Mouse (Mus musculus) cerebellum, postnatal 36 days (tissue): ENCODE data around the gene Ankrd34a.

Experiments
- DNase-seq, 2 experiments: peaks; one replicate each; pipeline ENCODE4 v3.0.0; 2021 to 2022; ENCODE audit warnings: mixed read lengths in 2 of 2

The Ankrd34a gene

DNA sequence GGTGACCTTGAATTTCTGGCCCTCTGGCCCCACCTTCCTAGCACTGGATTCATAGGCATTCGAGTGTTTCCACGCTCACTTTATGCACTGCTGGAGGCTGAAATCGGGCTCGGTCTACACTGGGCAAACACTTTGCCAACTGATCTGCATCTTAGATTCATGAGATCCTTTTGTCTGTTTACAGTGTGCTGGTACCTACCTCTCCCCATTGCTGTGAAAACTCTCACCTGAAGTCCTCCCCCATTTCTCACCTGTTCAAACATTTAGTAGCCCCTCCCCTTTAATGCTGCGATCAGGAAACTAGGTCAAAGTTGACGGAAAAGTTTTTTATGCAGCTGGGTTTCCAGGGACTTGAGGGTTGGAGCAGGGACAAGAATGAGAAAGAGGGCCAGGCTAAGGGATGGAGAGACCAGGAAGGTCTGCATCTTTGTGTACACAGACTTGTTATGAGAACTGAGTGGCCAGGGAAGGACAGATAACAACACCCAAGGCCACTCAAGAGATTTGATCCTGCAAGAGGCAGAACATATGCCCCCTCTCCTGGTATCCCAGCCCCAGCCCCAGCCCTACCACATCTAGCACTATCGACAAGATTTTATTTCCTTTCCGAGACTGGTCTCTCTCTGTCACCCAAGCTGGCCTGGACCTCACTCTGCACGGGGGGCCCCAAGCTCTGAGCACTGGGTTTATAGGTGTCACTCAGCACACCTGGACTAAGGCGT lies 32.4 kb upstream of the Ankrd34a start:
- DNase-seq: no peak

DNA sequence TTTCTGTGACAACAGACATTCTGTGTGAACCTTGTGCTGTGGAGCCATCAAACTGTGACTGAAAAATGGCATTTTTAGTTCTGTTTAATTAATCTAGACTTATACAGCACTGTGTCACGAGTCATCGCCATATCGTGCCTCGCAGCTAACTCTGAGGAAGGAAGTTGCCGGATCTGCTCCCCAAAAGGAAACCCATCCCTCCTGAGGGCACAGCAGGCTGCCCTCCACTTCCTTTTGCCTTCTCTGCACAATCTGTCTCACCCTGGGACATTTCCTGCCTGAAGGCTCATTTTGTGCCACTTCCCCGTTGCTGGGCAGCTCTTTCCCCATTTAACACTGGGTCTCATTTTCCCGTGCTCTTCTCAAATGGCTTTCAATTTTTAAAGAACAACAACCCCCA lies 31.8 kb upstream of the Ankrd34a start:
- no peak for DNase-seq

DNA sequence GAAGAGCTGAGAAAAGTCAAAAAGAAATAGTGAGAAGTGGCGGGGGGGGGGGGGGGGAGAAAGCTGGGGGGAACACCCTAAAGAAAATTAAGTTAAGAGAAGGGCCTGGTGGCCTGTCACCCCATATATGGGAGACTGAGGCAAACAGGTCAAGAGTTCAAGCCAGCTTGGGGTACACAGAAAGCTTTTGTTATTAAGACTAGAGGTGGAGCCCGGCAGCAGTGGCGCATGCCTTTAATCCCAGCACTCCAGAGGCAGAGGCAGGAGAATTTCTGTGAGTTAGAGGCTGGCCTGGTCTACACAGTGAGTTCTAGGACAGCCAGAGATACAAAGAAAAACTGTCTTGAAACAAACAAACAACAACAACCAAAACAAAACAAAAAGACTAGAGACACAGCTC lies 31.3 kb upstream of the Ankrd34a start:
- DNase-seq: no peak

DNA sequence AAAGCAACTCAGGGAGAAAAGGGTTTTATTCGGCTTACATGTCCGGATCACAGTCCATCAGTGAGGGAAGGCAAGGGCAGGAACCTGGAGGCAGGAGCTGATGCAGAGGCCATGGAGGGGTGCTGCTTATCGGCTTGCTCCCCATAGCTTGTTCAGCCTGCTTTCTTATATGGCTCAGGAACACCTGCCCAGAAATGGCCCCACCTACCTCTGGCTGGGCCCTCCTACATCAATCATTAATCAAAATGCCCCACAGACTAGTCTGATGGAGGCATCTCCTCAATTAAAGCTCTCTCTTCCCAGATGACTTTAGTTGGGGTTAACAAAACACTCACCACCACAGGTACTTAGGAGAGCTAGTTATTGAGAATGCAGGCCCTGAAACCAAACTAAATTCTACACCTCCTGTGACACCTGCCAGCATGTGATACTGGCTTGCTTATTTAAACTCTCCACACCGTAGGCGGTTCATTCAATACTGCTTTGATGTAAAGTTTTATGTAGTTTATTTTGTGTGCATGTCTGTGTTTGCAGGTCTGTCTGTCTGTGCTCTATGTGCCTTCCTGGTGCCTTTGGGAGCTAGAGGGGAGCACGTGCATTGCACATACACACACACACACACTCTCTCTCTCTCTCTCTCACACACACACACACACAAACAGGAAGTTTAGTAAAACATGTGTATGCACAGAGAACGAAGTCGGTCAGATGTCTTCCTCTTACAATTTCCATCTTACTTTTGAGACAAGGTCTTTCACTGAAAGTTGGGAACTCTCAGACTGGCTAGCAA lies 29.6 kb upstream of the Ankrd34a start:
- no peak for DNase-seq

DNA sequence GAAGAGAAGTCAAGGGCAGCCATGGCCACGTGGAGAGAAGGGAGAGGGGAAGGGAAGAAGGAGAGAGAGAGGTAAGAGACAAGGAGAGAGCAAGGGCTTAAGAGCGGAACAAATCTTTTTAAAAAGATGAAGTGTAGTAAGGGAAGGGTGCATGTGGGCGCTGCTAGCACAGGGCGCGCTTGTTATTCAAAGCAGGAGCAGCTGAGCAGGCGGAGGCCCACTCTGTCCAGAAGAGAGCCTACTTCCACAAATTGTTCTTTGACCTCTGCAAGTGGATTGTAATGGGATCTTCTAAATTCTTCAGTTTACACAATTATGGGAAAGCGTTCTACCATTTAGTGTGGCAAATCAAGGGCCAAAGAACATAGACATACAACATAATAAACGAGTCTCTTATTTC lies 27.8 kb upstream of the Ankrd34a start:
- DNase-seq: no peak

DNA sequence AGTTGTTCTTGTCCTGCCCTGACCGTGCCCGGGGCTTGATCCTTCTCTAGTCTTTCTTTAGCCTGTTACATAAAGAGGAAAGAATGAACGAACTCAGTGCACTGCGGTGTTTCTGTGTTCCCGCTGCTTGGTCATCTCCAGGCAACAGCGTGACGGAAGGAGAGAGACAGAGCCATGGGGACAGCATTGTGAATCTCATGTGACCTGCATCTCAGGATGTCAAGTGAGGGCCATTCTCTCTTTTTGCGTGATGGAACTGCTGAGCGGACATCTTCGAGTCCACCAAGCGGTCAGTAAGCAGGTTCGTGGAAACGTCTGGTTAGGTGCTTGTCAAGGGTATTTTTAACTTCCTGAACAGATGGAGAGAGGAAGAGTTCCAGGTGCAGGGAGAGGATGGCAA lies 26.9 kb upstream of the Ankrd34a start:
- DNase-seq: no peak

DNA sequence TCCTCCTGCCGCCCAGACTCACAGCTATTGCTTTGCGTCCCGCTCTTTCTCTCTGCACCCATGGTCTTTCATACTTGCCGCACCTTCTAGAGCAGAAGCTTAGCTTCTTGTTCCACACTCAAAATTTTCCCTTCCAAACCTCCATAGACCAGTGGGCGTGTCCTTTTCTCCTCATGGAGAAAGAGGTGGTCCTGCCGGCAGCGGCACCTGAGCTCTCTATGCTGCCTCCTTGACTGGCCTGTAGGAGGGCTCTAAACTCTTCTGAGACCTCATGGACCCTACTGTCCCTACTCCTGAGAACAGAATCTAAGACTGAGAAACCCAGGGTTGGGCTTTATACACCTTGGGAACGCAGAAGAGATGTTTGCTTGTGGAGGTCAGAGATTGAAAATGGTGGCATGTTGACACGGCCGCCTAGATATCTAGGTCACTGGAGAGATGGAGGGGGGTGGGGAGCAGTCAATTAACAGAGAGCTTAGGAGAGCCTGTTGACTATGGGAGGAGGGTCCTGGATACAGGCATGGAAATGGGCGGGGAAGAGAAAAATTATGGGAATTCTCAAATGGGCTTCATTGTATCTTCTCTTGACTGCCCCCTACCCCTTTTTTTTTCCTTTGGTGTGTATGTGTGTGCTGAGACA lies 26.4 kb upstream of the Ankrd34a start:
- no peak for DNase-seq

DNA sequence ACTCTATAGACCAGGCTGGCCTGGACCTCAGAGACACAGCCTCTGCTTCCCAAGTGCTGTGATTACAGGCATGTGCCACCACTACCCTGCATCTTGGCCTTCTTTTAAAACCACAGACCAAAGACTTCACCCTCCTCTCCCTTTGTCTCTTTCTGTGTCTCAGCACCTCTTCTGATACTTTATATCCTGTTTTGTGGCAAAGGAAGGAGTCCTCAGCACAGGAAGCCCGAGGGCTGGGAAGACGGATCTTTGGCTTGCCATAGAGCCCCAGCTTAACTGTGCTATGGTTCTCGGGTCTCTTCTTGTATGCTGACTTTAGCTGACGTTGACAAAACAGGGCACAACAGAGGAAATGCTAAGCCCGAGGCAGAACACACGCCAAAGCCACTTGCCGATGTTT lies 25.8 kb upstream of the Ankrd34a start:
- no peak for DNase-seq

DNA sequence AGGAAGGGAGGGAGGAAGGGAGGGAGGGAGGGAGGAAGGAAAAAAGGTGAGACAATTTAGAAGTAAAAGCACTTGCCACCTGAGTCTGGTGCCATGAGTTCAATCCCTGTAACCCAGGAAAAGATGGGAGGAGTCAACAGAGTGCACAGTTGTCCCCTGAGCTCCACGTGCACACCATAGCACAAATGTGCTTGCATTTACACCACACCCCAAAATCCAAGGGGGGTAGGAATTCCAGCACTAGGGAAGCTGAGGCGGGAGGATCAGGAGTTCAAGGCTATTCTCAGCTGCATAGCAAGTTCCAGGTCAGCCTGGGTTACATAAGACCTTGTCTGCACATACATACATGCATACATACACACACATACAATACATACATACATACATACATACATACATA lies 25.1 kb upstream of the Ankrd34a start:
- DNase-seq: no peak

DNA sequence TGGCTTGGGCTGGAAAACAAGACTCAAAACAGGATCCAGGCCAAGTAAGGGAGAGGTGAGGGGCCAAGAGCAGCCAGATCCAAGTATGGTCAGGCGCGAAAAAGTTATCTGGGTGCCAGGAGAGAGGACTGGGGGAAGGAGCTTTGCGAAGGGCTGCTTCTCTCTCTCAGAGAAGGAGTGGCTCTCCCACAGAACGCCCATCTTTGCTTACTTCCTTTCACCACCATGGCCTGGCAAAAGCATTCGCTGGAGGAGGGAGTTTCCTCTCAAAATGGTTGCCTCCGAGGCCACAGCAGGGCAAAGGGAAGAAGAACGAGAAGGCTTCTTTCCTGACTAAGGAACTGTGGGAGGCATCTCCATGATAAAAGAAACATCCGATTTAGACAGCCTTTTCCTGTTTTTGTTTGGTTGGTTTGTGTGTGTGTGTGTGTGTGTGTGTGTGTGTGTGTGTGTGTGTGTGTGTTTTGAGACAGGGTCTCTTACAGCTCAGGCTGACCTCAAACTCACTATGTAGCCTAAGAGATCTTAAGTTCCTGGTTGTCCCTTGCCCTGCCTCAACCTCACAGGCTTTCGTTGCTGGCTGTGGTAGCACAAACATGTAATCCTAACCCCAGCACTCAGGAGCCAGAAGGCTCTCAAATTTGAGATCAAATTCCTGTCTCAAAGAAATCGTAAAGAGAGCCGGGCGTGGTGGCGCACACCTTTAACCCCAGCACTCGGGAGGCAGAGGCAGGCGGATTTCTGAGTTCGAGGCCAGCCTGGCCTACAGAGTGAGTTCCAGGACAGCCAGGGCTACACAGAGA lies 24.3 kb upstream of the Ankrd34a start:
- DNase-seq: no peak

DNA sequence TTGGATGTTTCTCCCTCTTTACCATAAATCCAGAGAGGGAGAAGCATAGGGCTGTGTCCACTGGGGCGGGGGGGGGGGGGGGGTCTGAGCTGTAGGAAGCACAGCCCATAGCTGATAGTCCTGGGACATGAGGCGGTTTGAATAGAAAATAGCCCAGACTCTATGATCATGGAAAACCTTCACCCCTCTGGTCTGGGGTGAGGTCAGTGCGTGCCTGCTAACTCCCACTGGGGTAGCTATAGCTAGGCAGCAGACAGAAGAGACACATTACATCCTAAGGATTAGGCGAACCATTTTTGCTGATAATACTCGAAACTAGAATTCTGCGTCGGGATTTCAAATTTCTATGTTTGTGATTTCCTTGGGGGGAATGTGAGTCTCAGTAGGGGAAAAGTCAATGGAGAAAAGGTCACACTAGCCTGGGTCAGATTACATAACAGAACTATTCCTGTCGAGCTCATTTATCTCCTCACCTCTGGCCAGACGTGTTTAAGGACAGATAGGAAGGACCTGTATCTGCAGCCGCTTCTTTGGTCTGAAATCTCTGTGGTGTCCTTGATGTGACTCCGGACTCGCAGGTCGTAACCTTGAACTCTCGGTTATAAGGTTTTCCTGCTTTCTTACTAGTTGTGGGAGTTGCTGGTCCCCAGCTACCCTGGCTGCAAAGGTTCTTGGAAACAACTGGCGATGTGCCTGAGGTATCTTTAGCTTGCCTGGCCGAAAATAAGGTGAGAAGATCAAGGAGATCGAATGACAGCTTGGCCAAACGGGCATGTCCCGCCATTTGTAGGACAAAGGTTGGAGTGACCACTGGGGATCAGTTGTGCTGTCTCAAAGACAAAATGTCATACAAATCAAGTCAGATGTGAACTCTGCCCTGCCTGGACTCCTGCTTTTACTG lies 22.6 kb upstream of the Ankrd34a start:
- no peak for DNase-seq

DNA sequence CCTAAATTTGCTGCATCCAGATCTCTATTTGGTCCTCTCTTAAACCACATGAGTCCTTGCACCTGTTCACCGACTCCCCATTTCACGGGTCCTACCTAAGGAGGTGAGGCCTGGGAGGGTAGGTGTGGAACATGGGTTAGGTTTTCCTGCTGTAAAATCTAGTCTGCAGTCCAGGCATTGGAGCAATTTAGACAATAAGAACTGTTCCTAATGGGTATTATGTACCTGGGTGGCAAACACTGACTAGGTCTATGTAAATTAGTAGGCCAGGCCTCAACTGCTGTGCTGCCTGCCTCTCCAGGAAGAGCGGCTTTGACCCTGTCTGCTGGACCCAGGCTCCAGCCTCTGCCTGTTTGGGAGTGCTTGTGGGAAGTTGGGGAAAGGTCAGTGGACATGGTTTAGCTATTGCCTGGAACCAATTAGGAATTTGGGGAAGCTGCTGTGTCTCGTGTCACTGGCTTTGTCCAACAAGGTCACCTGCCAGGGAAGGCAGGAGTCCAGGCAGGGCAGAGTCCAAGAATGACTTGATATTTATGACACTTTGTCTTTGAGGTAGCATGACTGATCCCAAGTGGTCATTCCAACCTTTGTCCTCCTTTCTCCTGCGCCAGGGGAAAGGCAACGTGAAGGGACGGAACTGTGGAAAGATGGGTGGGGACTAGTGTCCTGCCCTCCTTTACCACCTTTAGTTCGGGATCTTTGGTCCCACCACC lies 21.0 kb upstream of the Ankrd34a start:
- no peak for DNase-seq

DNA sequence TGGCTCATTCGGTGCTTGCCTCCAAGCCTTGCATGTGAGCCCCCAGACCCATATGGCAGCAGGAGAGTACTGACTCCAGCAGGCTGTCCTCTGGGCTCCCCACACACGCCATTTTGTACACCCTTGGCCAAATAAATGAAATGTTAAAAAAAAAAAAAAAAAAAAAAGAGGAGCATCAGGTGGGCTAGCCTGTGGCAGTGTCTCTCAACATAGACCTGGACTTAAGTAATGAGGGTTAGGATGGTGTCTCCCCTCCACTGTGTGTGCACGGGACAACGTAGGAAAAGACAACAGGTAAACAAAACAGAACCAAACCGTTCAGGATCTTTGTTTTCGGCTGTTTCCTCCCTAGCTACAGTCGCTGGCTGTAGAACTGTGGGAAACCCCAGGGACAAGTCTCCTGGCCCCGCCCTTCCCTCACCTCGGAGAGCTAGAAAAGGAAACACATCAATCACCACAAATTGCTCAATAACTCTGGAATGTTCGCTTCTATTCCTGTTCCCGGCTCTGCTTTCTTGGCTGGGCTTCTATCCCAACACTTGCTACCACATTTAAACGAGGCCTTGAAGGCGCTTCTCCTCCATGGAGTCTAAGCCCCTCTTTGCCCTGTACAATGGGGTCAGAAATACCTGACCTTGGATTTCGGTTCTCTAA lies 20.3 kb upstream of the Ankrd34a start:
- no peak for DNase-seq

DNA sequence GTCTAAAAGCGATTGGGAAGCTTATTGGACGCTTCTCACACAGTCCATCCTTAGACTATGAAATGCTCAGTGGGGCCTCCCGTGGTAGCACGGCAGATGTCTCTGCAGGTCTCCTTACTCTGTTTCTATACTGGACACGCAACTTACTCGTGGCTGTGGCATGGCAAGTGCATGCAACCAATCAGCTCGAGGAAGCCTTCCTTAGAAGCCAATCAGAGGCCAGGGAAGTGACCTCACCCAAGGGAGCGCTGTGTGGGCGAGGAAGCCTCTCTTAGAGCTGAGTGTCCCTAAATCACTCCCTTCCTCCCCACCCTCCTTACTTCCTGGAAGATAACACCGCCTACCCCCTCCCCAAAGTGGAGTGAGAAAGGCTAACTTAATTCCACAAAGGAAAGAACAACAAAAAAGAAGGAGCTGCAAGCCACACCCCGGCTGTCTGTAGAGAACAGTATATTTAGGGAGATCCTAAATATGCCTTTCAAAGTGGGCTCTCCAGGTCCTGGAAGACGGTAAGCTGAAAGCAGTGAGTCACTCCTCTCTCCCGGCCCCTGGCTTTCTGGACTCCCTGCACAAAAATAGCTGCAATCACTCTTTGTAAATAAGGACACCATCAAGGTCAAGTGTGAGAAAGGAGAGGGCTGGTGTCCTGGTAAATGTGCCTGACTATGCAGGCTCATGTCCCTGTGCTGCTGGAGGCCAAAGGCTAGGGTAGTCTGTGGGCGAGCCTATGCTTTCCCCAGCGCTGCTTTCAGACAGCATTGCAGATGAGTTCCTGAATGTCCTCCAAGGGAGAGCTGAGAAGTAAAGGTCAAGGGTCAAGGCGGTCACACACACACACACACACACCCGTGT lies 19.5 kb upstream of the Ankrd34a start, which contains the start of gene Gm16253:
Gene Gm16253, plus strand, starts transcription at position 295 of the 852 bp plus-strand sequence.
- peak; percentile 64 to 66 for DNase-seq

DNA sequence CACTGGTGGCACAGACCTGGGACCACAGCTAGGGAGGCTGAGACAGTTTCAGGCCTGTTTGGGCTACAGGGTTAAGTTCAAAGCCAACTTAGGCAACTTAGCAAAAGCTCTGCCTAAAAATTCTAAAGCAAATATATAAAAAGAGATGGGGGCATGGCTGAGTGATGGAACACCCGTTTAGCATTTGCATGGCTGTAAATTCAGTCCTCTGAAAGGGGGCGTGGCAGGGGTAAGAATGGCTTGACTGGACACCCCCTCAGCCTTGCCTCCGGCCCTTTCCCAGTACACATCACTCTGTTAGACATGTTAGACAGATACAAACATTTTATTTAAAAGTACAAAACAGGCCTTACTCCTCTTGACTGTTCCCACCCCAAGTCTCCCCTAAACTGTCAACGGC lies 18.9 kb upstream of the Ankrd34a start:
- DNase-seq: no peak

DNA sequence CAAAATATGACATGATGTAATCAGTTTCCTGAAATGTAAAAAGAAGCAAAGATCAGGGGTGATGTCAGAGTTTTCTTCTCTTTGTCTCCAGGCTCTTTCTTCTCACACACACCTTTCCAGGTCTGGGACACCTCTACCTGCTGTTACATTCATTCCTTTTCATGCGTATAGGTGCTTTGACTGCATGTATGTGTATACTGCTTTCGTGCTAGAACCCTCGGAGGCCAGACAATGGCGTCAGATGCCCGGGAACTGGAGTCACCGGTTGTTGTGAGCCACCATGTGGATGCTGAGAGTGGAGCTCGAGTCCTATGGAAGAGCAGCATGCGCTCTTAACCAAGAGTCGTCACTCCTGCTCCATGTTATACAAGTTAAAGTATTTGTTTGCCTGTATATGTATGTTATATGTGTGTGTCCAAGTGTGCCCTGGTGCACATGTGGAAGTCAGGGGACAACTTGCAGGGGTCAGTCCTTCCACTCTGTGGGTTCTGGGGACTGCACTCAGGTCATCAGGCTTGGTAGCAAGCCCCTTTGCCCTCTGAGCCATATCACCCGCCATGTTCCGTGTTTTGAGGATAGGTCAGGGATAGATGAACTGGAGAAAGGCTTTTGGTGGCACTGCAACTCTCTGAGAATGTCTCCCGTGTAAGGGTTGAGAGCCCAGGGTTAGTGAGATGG lies 17.7 kb upstream of the Ankrd34a start:
- DNase-seq: no peak

DNA sequence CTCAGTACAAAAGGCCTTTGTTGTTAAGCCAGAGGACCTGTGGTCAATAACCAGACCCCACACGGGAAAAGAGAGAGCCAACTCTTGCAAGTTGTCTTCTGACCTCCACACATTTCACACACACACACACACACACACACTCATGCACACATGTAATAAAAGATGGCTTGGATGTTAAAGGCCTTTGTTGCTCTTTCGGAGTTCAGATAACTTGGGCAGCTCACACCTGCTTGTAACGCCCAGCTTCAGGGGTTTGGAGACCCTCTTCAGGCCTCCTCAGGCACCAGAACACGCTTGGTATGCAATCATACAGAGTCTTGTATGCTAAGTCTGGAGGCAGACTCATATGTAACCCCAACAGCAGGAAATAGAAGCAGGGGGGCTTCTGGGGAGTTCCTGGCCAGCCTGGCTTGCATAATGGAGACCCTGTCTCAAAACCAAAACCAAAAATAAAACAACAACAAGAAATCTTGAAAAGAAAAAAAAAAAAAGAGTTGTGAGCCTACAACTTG lies 17.1 kb upstream of the Ankrd34a start:
- no peak for DNase-seq

DNA sequence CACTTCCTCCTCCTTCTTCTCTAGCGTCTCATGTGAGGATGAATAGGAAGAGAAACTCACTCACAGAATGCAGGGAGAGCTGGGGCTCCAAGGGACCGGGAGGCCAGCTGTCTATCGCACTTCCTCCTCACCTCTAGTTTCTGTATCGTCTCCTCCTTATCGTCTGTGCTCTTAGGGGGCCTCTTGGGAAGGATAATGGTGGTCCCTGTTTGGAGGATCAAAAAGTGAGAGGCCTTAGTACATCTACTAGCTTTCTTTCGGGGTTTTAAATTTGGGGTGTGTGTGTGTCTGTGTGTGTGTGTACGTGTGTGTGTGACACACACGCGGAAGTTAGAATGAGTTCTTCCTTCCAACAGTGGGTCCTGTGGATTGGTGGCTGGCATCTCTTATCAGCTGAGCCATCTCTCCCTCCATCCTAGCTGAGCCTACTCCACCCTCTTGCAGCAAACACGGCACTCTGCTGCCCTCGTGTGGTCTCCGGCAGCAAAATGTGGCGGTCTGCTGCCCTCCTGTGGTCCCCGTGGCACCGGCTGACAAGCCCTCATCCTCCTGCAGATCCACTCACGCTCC lies 16.5 kb upstream of the Ankrd34a start:
- peak; percentile 92 for DNase-seq

DNA sequence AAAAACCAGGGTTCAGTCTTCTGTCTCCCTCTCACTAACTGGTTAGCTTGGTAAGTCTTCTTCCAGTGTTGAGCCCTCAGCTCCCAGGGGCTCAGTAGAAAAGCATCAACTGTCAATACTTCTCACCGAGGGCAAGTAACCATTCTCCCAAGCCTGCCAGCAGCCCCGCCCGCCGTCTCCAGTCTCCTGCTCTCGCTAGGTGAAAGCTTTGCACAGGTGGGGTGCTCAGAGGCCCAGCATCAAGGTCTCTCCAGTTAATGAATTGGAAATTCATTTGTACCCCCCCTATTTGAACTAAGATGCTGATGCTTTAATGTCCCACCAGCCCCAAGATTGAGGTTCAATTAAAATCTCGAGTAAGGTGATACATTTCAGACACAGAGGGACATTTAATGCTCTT lies 15.3 kb upstream of the Ankrd34a start:
- DNase-seq: no peak
